ENCODE assay signal across 9 mouse cellular contexts in genomic region chr7:110821653-110822052, GRCm38 (mm10). TPM values are rescaled to one million over a fixed set of nuclear protein-coding genes. Genes with fewer than 3 reads are reported as not detected.
DNase-seq lines count a peak whose midpoint lies in the region; ATAC-seq lines count a peak whose summit lies in the region.
"Had no signal": no experiment of that assay in that cellular context is flagged by ENCODE, and none has a peak within 500 bp of the region (broad histone marks: within the 10 kb centered on the region; RNA-seq: fewer than 3 reads in every experiment).

No protein-coding gene starts in this region.

- no peak overlapping the region for H3K4me3 ChIP-seq in kidney, embryonic 16.5 days (ENCODE audit: low read length)
- no peak overlapping the region for H3K4me3 ChIP-seq in forebrain, embryonic 12.5 days (replicated peaks)

- no peaks in the 10 kb centered on the region for H3K27me3 ChIP-seq in kidney, embryonic 16.5 days (ENCODE audit: insufficient read depth, low read length)
- no peaks in the 10 kb centered on the region for H3K27me3 ChIP-seq in forebrain, embryonic 12.5 days

- peaks cover 20% of the 10 kb centered on the region for H3K4me1 ChIP-seq in kidney, embryonic 16.5 days (ENCODE audit: insufficient read depth, low read length)
- H3K4me1 ChIP-seq in forebrain, embryonic 12.5 days = no peaks in the 10 kb centered on the region

- no peak for DNase-seq in kidney, adult 9 months
- peak; percentile 81 for DNase-seq in adrenal gland, postnatal 10 days
- DNase-seq in cerebellum, postnatal 36 days = peak; percentile 56 to 64
- DNase-seq in kidney, postnatal 14 days = peak; percentile 51

- peaks cover 21% of the 10 kb centered on the region for H3K36me3 ChIP-seq in kidney, embryonic 16.5 days (ENCODE audit: insufficient read depth, low read length)
- peaks cover 13% of the 10 kb centered on the region for H3K36me3 ChIP-seq in forebrain, embryonic 12.5 days (replicated peaks)

- peak overlapping the region; percentile 53; the same call in 1 of the 2 replicates for H3K27ac ChIP-seq in kidney, embryonic 16.5 days (ENCODE audit: low read length)
- no peak overlapping the region for H3K27ac ChIP-seq in forebrain, embryonic 12.5 days

- WGBS in kidney, embryonic 16.5 days = 37% methylated on average over 3 of the region's 3 CpGs
- 82% methylated on average over 3 of the region's 3 CpGs for WGBS in forebrain, embryonic 12.5 days

- no peak overlapping the region for H3K4me2 ChIP-seq in kidney, embryonic 16.5 days (replicated peaks; ENCODE audit: low read depth, low read length)
- no peak overlapping the region for H3K4me2 ChIP-seq in forebrain, embryonic 12.5 days

- H3K9me3 ChIP-seq in kidney, embryonic 16.5 days (ENCODE audit: low read length) = no peaks in the 10 kb centered on the region
- no peaks in the 10 kb centered on the region for H3K9me3 ChIP-seq in forebrain, embryonic 12.5 days

- H3K9ac ChIP-seq in kidney, embryonic 16.5 days (replicated peaks; ENCODE audit: low read length) = no peak overlapping the region
- H3K9ac ChIP-seq in forebrain, embryonic 12.5 days = no peak overlapping the region

- ATAC-seq in kidney, embryonic 16.5 days (ENCODE audit: low FRiP score, low TSS enrichment) = peak; percentile 82
- no peak for ATAC-seq in CD4-positive, CD25-positive, alpha-beta regulatory T cell, adult 4 months
- no peak for ATAC-seq in erythroblast, adult 5-6 weeks (replicated peaks; ENCODE audit: low FRiP score, poor library complexity, severe bottlenecking)
- ATAC-seq in forebrain, embryonic 12.5 days (ENCODE audit: low FRiP score) = no peak

RNA-seq across cellular contexts. Expression of gene Rnf141, which starts 22.6 kb away (rescaled TPM):
- 30.3 and 32.2 TPM in 2 replicates for polyA plus RNA-seq in kidney, embryonic 16.5 days (2015; fragmentation: Nextera tagmentation; extraction: Ambion mirVana)
- 10 to 100 TPM; 43.2 to 45.4 TPM for total RNA-seq in adrenal gland, postnatal 10 days (2021)
- 10 to 100 TPM; 13.4 to 16.2 TPM for polyA plus RNA-seq in CD4-positive, CD25-positive, alpha-beta regulatory T cell, adult 4 months (2017; shearing (Covaris generic))
- total RNA-seq in erythroblast, adult 5-6 weeks (2015; ENCODE audit: low replicate concordance) = 11.0 and 17.8 TPM in 2 replicates
- total RNA-seq in erythroblast, adult 5-6 weeks (2017; ENCODE audit: low replicate concordance) = 12.3 and 14.7 TPM in 2 replicates
- 25.8 and 29.1 TPM in 2 replicates for polyA plus RNA-seq in forebrain, embryonic 12.5 days (2016; fragmentation: Nextera tagmentation; extraction: Ambion mirVana)

RNA-seq across cellular contexts. Expression of gene Lyve1, which starts 41.4 kb away (rescaled TPM):
- polyA plus RNA-seq in kidney, embryonic 16.5 days (2015; fragmentation: Nextera tagmentation; extraction: Ambion mirVana) = 6.3 and 8.6 TPM in 2 replicates
- 10 to 100 TPM; 15.1 to 20.6 TPM for total RNA-seq in adrenal gland, postnatal 10 days (2021)
- polyA plus RNA-seq in CD4-positive, CD25-positive, alpha-beta regulatory T cell, adult 4 months (2017; shearing (Covaris generic)) = not detected
- total RNA-seq in erythroblast, adult 5-6 weeks (2015; ENCODE audit: low replicate concordance) = 1.0 TPM in 1 of 2 replicates, not detected in the other
- 0.28 and 1.1 TPM in 2 replicates for total RNA-seq in erythroblast, adult 5-6 weeks (2017; ENCODE audit: low replicate concordance)
- polyA plus RNA-seq in forebrain, embryonic 12.5 days (2016; fragmentation: Nextera tagmentation; extraction: Ambion mirVana) = 3.0 and 3.3 TPM in 2 replicates
- total RNA-seq: neutrophil, adult 5-6 weeks had no signal

RNA-seq across cellular contexts. Expression of gene Ampd3, which starts 53.6 kb away (rescaled TPM):
- 8.8 and 10.1 TPM in 2 replicates for polyA plus RNA-seq in kidney, embryonic 16.5 days (2015; fragmentation: Nextera tagmentation; extraction: Ambion mirVana)
- 10 to 100 TPM; 16.7 to 22.7 TPM for total RNA-seq in adrenal gland, postnatal 10 days (2021)
- polyA plus RNA-seq in CD4-positive, CD25-positive, alpha-beta regulatory T cell, adult 4 months (2017; shearing (Covaris generic)) = 1 to 10 TPM; 2.9 to 4.5 TPM
- total RNA-seq in erythroblast, adult 5-6 weeks (2015; ENCODE audit: low replicate concordance) = 50.7 and 52.0 TPM in 2 replicates
- 53.8 and 57.6 TPM in 2 replicates for total RNA-seq in erythroblast, adult 5-6 weeks (2017; ENCODE audit: low replicate concordance)
- polyA plus RNA-seq in forebrain, embryonic 12.5 days (2016; fragmentation: Nextera tagmentation; extraction: Ambion mirVana) = 0.94 and 1.2 TPM in 2 replicates
